Mouse (Mus musculus) megakaryocyte-erythroid progenitor cell, adult 5-6 weeks (primary cell): ENCODE measurements around the gene Spn. TPM values are rescaled to one million over a fixed set of nuclear protein-coding genes. Genes with fewer than 3 reads are reported as not detected.

Experiments used
- ATAC-seq: replicated peaks from 2 replicates; pipeline ENCODE4 v1.8.0; 2016; ENCODE audit warnings: mild to moderate bottlenecking, inconsistent platforms; ENCODE audit not compliant: severe bottlenecking, poor library complexity, low FRiP score, low TSS enrichment
- total RNA-seq, 2 experiments: library from RNA; stranded (forward) in 1 of 2; stranded (reverse) in 1 of 2; fragments of 200-1000, 215-1000 nt in 1 of 2; fragments of >200 nt in 1 of 2; fragmentation: Nextera tagmentation in 1 of 2; gene quantifications; 2 replicates each; pipeline ENCODE4 v1.2.3; 2014 to 2017

Gene Spn
- total RNA-seq, 2 experiments from 2014 or later: 134 to 294 TPM

- ATAC-seq: no peak
Measured at GRCm38 (mm10) chr7:127112251-127112841, 25.3 kb downstream of the Spn start.

GRCm38 (mm10) chr7:127111461-127111860 lies 26.2 kb downstream of the Spn start:
- peak; percentile 54 for ATAC-seq

GRCm38 (mm10) chr7:127110239-127111007 lies 27.2 kb downstream of the Spn start:
- peak; percentile 62 for ATAC-seq

- no peak for ATAC-seq
Measured at GRCm38 (mm10) chr7:127105551-127105950, 32.1 kb downstream of the Spn start.

GRCm38 (mm10) chr7:127104560-127105332 lies 32.9 kb downstream of the Spn start:
- ATAC-seq: peak; percentile 61

GRCm38 (mm10) chr7:127103960-127104359 lies 33.7 kb downstream of the Spn start:
- ATAC-seq: peak; percentile 60

- no peak for ATAC-seq
Measured at GRCm38 (mm10) chr7:127102148-127102547, 35.5 kb downstream of the Spn start.

- ATAC-seq: peak; percentile 33
Measured at GRCm38 (mm10) chr7:127101451-127102016, 36.1 kb downstream of the Spn start.

- no peak for ATAC-seq
Measured at GRCm38 (mm10) chr7:127099528-127099927, 38.1 kb downstream of the Spn start.

- ATAC-seq: no peak
Measured at GRCm38 (mm10) chr7:127098950-127099349, 38.7 kb downstream of the Spn start.

- no peak for ATAC-seq
Measured at GRCm38 (mm10) chr7:127098521-127098920, 39.1 kb downstream of the Spn start.

- no peak for ATAC-seq
Measured at GRCm38 (mm10) chr7:127096456-127096855, 41.2 kb downstream of the Spn start.

GRCm38 (mm10) chr7:127093914-127094313 lies 43.7 kb downstream of the Spn start:
- no peak for ATAC-seq

GRCm38 (mm10) chr7:127091114-127091896 lies 46.3 kb downstream of the Spn start, which contains the start of gene AI467606:
Gene AI467606, plus strand, starts transcription at chr7:127091359.
- peak; percentile 82 for ATAC-seq

GRCm38 (mm10) chr7:127090154-127091113 lies 47.2 kb downstream of the Spn start:
- ATAC-seq: peak; percentile 2; the same call in 1 of the 2 replicates

GRCm38 (mm10) chr7:127088901-127089845 lies 48.5 kb downstream of the Spn start:
- ATAC-seq: no peak

- ATAC-seq: no peak
Measured at GRCm38 (mm10) chr7:127088083-127088482, 49.5 kb downstream of the Spn start.
